Mouse (Mus musculus) thymus, adult 2 months (tissue): ENCODE results near the gene 1700029I15Rik. TPM values are rescaled to one million over a fixed set of nuclear protein-coding genes. Genes with fewer than 3 reads are reported as not detected.

Experiments used
- DNase-seq: peaks from one replicate; pipeline ENCODE4 v3.0.0; 2021
- H3K27ac ChIP-seq: fragments of 200-500 bp; 2 replicates; pipeline ENCODE4 v1.5.1; 2012; ENCODE audit warnings: low read length, control low read depth; ENCODE audit not compliant: control insufficient read depth, insufficient read depth
- H3K27me3 ChIP-seq: fragments of 200-500 bp; 2 replicates; pipeline ENCODE4 v1.6.1; 2012; ENCODE audit warnings: mild to moderate bottlenecking, low read length, moderate library complexity, mixed read lengths; ENCODE audit not compliant: control insufficient read depth, insufficient read depth
- H3K36me3 ChIP-seq: fragments of 200-500 bp; 2 replicates; pipeline ENCODE4 v1.6.1; 2012; ENCODE audit warnings: mild to moderate bottlenecking, low read length, moderate library complexity; ENCODE audit not compliant: control insufficient read depth, insufficient read depth
- H3K4me1 ChIP-seq: fragments of 200-500 bp; replicated peaks from 2 replicates; pipeline ENCODE4 v1.6.1; 2012; ENCODE audit warnings: low read length; ENCODE audit not compliant: control insufficient read depth, insufficient read depth
- H3K4me3 ChIP-seq: fragments of 200-500 bp; 2 replicates; pipeline ENCODE4 v1.5.1; 2012; ENCODE audit warnings: mild to moderate bottlenecking, low read length, control low read depth, moderate library complexity; ENCODE audit not compliant: control insufficient read depth, insufficient read depth
- CTCF ChIP-seq: fragments of 200-500 bp; IDR thresholded peaks from 2 replicates; pipeline ENCODE4 v1.5.1; 2012; ENCODE audit warnings: mild to moderate bottlenecking, control low read depth, low read length, moderate library complexity, borderline replicate concordance; ENCODE audit not compliant: control insufficient read depth, poor library complexity, insufficient read depth; ENCODE audit errors: extremely low read depth
- POLR2A ChIP-seq: fragments of 200-500 bp; IDR thresholded peaks from 2 replicates; pipeline ENCODE4 v1.6.1; 2012; ENCODE audit warnings: mild to moderate bottlenecking, low read length, control low read depth, moderate library complexity; ENCODE audit not compliant: control insufficient read depth, poor library complexity, insufficient read depth; ENCODE audit errors: extremely low read depth
- WGBS: fragments of 180-500 bp; shearing (Covaris S2); methylation state at CpG from one replicate; pipeline ENCODE4 v1.1.7; 2018; 5-methylcytosine and 5-hydroxymethylcytosine counted together
- polyA plus RNA-seq: library from polyadenylated mRNA; depleted of rRNA; stranded (reverse); fragments of >200 nt; gene quantifications from 2 replicates; pipeline ENCODE4 v1.2.3, GENCODE M21; 2012

Gene 1700029I15Rik
- polyA plus RNA-seq, 1 experiment = 9.0 TPM

DNA sequence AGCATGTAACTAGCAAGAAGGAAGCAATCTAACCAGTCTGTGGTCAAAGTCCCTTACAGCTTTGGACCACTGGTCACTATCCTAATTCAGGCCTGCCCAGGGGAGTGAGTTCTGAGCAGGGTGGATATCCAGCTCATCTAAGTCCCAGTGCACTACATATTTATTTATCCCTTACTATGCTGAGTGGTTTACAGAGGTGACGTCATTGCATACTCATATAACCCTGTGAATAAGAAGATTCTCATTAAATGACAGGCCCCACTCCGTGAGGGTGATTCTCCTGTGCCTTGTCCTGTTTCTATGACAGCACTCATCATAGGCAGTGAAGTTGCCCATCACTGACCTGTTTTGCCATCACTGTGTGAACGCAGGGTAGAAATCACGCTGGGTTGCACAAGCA lies 43.0 kb downstream of the 1700029I15Rik start:
- no peak overlapping the region for H3K27ac ChIP-seq
- H3K4me1 ChIP-seq = peaks cover 14% of the 10 kb centered on the region

DNA sequence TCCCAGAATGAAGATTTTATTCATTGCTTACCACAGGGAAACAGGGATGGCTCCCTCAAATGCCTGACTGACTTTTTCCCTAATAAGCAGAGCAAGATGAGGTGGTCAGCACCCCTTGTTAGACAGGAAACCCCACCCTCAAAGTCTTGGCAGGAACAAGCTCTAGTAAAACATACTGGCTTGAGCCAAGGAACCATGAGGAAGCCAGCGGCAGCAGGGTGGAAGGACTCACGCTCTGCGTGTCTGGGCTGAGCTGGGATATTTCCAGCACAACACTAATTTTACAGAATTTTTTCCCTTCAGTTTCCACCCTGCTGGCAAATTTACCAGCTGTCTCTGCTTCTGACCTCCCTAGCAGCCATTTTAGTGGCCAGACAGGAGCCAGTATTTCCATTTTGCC lies 44.1 kb downstream of the 1700029I15Rik start:
- Histone ChIP-seq H3K27ac (no peak overlapping the region), H3K36me3 (peaks cover 15% of the 10 kb centered on the region), H3K27me3 (no peaks in the 10 kb centered on the region), H3K4me1 (peaks cover 14% of the 10 kb centered on the region), H3K4me3 (no peak overlapping the region)
- 93% methylated on average over 3 of the region's 3 CpGs for WGBS
- TF ChIP-seq CTCF (no peak), POLR2A (no peak)
- no peak for DNase-seq

More for the DNA sequence above, 43.0 kb downstream of the 1700029I15Rik start:
- DNase-seq = no peak
- Histone ChIP-seq H3K4me3 (no peak overlapping the region), H3K27me3 (no peaks in the 10 kb centered on the region), H3K36me3 (peaks cover 23% of the 10 kb centered on the region)
- 94% methylated on average over 4 of the region's 4 CpGs for WGBS
- no peak for TF ChIP-seq CTCF
- no peak for TF ChIP-seq POLR2A

DNA sequence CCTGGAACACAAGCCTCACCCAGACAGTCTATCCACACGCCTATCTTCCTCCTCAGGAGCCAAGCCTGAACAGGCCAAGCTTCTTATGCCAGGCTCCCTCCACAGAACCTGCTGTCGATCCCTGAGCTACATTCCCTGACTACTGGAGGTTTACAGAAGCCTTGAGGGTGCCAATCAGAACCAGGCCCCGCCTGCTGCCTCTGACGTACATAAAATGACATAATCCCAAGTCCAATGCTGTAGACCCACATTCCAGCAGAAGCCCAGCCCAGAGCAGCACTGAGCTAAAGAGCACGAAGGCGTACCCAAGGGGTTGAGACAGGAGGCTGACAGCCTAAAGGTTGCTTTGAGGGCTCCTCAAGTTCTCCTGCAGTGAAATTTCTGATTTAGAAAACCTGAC lies 45.5 kb downstream of the 1700029I15Rik start:
- H3K4me1 ChIP-seq = peaks cover 14% of the 10 kb centered on the region
- H3K27ac ChIP-seq = no peak overlapping the region
- no peak overlapping the region for H3K4me3 ChIP-seq
- no peaks in the 10 kb centered on the region for H3K27me3 ChIP-seq
- DNase-seq = no peak
- TF ChIP-seq CTCF (no peak), POLR2A (no peak)
- WGBS = 85% methylated on average over 6 of the region's 6 CpGs
- peaks cover 4% of the 10 kb centered on the region; the same call in 1 of the 2 replicates for H3K36me3 ChIP-seq

DNA sequence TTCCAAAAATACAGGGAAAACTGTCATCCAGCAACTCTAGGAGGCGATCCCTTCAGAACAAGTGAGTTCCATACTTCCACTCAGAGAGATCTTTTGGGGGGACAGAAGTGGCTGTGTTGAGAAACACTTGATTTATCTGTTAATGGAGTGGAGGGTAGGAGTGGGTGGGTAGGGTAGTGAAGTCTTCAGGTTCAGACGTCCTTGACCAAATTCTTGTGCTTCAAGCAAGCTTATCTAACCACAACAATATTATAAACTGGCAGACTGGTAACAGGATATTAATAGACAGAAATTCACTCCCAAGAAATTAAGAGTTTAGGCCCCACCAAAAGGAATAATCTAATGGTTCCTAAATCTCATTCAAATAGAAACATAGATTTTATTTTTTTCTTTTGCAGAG lies 47.8 kb downstream of the 1700029I15Rik start:
- H3K27ac ChIP-seq = no peak overlapping the region
- H3K4me1 ChIP-seq = peaks cover 8% of the 10 kb centered on the region
- no peak for DNase-seq
- TF ChIP-seq POLR2A = no peak
- TF ChIP-seq CTCF = no peak
- 74% methylated on average over 2 of the region's 2 CpGs for WGBS
- H3K4me3 ChIP-seq = no peak overlapping the region
- H3K27me3 ChIP-seq = no peaks in the 10 kb centered on the region
- 0 out of 2 replicates have a peak, but pooled peaks cover 4% of the 10 kb centered on the region for H3K36me3 ChIP-seq

DNA sequence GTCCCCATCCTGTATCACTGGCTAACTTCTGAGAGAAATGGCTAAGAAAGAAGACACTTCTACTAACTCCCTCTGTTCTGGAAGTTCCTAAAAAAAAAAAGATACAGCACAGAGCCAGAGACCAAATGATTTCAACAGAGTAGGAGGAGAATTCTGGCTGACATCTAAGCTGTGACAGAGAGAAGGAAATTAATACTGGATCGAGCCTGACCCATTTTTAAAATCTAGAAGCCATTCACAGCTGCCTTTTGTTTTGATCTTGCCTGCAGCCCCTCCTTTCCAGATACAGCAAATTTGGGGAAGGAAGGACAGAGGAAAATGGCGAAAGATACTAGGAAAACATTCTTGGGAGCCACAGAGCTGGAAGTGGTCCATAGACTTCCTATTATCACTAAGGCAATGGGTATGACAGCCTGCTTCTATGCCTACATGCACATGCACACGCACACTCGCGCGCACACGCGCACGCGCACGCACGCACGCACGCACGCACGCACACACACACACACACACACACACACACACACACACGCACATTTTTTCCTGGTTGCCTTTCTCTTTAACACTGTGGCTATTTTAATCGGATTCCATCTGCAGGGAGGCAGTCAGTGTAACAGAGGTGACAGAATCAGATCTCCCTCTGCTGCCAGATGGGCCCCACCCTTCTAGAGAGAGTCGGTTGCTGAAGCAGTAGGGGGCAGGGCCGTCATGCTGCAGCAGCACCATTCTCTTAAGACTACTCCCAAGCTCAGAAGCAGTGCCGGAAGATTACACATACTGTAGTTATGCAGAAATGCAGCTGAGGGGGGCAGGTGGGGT lies 48.6 kb downstream of the 1700029I15Rik start:
- Histone ChIP-seq H3K4me1 (peaks cover 8% of the 10 kb centered on the region), H3K27ac (no peak overlapping the region), H3K27me3 (no peaks in the 10 kb centered on the region), H3K36me3 (no peaks in the 10 kb centered on the region), H3K4me3 (no peak overlapping the region)
- 89% methylated on average over 21 of the region's 21 CpGs for WGBS
- DNase-seq = no peak
- TF ChIP-seq POLR2A (no peak), CTCF (no peak)

DNA sequence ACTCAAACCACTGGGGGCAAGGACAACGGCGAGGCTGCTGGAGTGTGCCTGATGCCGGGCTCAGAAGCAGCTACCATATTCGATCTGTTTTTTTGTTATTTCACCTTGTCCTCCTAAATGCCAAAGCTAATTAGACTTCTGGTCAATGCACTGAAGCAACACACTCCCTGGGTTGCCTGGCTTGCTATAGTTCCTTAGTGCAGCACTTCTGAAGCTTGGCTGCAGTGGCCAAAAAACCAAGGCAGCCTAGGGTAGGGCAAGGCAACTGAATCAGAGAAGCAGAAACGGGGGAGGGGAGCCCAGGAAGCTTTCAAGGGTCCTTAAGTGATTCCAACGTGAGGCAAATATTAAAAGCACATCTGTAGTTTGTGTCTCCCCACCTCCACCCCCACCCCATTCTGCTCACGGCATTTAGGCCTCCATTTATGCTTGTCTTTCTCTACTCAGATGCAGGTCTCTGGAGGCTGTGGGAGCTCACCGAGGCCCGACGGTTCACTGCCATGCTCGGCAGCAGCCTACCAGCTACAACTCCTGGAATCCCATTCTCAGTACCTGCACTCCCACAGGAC lies 49.4 kb downstream of the 1700029I15Rik start:
- Histone ChIP-seq H3K4me3 (no peak overlapping the region), H3K27me3 (no peaks in the 10 kb centered on the region), H3K4me1 (peaks cover 8% of the 10 kb centered on the region), H3K36me3 (no peaks in the 10 kb centered on the region), H3K27ac (no peak overlapping the region)
- no peak for DNase-seq
- 87% methylated on average over 11 of the region's 11 CpGs for WGBS
- TF ChIP-seq POLR2A (no peak), CTCF (no peak)
